Mouse (Mus musculus) urinary bladder, postnatal 36 days (tissue): ENCODE data around the gene Susd2.

ENCODE experiments used
- DNase-seq, 2 experiments: peaks; one replicate each; pipeline ENCODE4 v3.0.0; 2022; ENCODE audit warnings: low spot score in 2 of 2, mixed read lengths in 1 of 2

Susd2 gene

GRCm38 (mm10) chr10:75643741-75644343, at the start of gene Susd2:
Gene Susd2, minus strand, starts transcription at chr10:75644008.
- peak; percentile 32 to 52 for DNase-seq

- no peak for DNase-seq
These were observed 44.8 kb upstream of the Susd2 start for GRCm38 (mm10) chr10:75688598-75688997.

DNA sequence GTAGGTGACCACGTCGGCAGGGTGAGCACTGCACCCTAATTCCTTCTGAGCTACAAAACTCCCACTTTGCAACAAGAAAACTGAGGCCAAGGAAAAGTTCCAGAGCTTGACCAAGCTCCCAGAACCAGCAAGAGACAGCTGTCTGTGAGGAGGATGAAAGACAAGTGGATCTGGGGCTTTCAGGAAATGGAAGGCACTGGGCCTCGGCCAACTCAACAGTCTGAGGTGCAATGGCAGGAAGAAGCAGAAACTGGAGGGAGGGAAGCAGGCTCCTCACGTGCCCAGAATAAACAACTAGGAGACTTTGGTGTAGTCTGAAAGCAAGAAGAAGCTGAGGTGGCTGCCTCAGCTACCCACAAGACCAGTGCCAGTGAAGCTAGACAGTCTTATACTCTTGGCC, 42.9 kb upstream of the Susd2 start:
- DNase-seq: no peak

DNA sequence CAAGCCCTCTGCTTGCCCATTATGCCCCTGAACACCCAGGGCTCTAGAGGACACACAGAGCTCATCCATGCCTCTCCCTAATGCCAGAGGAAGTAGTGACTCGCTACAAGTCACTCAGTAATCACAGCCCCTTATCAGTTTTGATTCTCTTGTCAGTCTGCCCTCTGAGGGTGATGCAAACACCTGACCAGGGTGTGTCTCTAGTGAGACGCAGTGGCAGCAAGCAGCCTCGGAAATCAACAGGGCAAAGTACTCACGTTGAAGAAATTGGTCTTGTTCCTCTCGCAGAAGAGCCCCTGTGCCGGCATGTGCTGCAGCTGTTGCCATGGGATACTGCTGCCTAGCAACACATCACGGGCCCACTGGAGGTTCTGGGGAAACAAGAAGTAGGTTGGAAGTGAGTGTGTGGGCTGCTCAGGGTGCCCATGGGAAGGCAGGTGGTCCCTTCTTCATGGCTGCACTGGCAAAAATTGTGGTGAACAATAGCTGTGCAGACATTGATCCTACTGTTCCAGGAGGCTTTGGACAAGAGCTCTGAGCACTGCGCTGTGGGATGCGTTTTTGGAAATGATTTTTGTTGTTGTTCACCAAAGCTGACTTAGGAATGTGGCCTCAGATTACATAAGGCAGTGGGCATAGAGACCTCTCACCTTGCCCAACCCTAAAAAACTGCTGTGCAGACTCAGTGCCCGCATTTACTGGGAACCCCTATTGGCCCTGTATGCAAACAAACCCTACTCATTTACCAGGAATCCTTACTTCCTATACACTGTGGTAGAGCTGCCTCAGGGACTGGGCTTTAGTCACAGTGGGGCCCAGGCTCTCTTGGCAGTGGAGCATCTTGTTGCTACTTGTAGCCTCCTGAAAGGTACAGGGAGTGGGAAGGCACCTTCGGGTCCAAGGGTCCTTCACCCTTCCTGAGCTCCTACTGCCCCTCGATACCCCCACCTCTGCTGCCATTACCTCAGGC, 40.5 kb upstream of the Susd2 start:
- no peak for DNase-seq

- DNase-seq: no peak
These were observed 36.8 kb upstream of the Susd2 start for GRCm38 (mm10) chr10:75680574-75681001.

DNA sequence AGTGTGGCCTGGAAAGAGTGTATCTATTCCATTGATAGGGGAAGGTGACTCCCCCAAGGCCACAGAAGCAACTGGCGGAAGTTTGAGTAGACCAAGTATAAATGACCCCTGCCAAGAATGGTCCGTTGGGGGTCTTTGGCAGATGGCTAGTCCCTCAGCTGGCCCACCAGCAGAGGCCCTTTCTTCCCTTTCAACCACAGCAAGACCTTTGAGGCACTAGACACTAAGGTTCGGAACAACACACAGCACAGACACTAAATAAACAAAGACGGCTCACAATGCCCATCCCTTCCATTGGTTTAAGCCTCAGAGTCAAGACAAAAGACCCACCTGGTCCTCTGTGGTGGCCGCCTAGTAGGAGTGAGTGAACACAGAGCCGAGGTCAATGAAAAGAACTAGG, 35.4 kb upstream of the Susd2 start:
- DNase-seq: no peak

DNA sequence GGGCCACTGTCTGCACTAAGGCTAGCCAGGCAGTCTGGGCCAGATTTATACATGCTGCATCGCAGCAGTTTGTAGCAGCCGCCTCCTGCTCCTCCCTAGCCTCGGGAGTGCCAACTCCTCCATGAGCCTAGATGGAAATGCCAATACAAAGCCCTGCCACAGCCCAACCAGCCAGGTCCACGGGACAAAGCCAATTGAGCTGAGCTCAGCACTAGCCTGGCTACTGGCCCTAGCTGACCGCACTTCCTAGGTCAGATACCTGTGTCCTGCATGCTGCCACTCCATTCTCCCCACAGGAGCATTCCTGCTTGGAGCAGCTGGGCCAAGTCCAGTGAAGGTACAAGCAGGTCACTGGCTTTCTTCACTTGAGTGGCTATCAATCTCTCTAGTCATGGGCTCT, 34.2 kb upstream of the Susd2 start:
- no peak for DNase-seq

GRCm38 (mm10) chr10:75677571-75677970, 33.8 kb upstream of the Susd2 start:
- no peak for DNase-seq

GRCm38 (mm10) chr10:75676819-75677565, 33.2 kb upstream of the Susd2 start:
- DNase-seq: peak in 1 of 2 experiments; percentile 30

GRCm38 (mm10) chr10:75676286-75676685, 32.5 kb upstream of the Susd2 start:
- DNase-seq: no peak

- no peak for DNase-seq
These were observed 31.8 kb upstream of the Susd2 start for GRCm38 (mm10) chr10:75675594-75675993.

- no peak for DNase-seq
These were observed 26.1 kb upstream of the Susd2 start for GRCm38 (mm10) chr10:75669936-75670335.

GRCm38 (mm10) chr10:75667911-75668270, 24.1 kb upstream of the Susd2 start:
- peak; percentile 53 to 66 for DNase-seq

- peak; percentile 63 to 77 for DNase-seq
These were observed 23.5 kb upstream of the Susd2 start for GRCm38 (mm10) chr10:75667115-75667910.

DNA sequence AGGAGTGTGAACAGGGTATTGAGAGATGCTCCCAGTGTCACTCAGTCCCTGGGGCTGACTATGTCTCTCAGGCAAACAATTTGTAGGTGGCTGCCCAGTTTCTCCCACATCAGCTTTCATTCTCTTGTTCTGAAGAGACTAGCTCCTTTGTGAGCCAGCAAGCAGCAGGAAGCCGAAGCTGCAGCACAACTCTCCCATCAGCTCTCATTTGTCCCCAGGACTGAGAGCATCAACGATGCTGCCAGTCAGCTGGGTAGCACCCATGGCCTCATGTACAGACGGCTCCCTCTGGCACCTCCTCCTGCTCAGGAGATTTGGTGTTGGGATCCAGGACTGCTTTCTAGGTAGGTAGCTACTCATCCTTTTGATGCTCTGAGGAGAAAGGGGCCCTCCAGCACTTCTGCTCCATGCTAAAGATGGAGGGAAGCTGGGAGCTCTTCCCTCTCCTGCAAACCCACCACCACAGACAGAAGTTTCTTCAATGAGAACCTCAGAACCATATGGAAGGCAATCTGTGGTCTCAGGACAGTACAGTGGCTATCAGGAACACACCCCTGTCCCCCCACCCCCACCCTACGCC, 22.7 kb upstream of the Susd2 start:
- no peak for DNase-seq

DNA sequence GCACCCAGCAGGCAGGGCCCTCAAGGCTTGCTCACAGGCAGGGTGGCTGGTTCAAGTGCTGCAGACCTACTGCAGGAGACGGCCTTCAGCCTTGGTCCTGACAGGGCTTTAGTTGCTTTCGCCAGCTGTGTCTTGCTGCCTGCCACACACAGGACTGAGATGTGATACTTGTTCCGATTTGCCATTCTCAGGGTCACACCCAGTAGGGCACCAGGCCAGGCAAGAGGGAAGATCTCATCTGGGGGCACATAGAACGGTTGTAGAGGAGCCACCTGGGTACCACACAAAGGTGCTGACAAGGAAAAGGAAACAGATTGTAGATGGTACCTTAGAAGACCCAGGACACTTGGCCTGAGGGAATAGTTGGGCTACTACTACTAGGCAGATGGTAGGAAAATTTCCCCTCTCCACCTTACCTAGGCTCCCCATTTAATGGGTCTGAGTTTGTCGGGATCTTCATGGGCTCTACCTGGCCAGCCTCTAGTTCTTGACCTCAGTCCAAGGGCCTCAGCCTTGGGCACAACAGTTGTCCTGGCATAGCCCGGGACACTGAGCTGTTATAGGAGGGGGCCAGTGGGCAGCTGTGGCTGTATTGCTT, 21.0 kb upstream of the Susd2 start:
- no peak for DNase-seq

DNA sequence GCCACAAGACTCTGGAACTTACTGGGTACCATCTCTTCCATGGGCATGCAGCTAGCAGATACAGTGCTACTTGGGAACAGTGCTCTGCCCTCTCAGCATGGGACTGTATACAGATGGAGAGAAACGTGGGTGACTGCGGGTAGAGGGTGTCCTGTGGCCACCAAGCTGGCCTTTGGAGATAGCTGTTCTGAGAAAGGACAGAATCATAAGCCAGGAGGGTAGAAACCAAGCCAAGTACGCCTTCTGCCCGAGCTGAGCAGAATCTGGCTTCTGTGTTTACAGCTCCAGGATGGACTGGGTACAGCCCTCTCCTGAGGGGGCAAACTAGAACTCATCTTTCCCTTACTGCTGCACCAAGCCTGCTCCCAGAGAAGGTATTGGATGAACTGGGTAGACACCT, 18.8 kb upstream of the Susd2 start:
- DNase-seq: no peak

DNA sequence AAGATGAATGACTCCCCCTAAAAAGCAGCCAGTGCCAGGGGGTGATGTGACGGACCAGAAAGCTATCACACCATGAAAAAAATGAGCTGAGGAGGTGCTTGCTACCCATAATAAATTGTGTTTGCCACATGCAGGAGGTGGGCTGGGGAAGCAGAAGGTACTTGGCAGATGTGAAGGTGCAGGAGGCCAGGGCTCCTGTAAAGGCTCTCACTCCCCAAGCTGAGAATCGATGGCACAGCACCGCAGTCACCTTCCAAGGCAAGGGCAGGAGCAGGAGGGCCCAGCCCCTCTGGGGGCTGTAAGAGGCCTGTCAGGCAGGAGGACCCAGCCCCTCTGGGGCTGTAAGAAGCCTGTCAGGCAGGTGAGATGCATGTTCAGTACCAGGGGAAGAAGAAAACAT, 18.1 kb upstream of the Susd2 start:
- DNase-seq: no peak

DNA sequence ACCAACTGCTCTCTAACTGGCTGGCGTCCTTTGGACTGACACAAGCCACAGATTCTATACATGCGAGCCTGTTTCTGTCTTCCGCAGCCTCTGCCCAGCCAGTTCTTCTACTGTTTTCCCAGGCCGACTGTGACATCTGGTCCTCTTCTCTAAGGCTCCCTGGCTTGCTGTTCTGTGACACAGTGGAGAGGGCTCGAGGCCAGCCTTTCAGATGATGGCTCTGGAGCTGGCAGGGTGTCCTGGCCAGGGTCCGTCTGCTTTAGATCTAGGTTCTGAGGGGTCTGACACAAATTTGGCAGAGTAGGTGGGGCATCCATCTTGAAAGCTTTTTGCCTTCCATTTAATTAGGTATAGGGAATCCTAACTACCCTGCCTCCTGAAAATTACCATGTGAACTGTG, 17.6 kb upstream of the Susd2 start:
- no peak for DNase-seq

GRCm38 (mm10) chr10:75657772-75658171, 14.0 kb upstream of the Susd2 start:
- no peak for DNase-seq

GRCm38 (mm10) chr10:75657165-75657564, 13.4 kb upstream of the Susd2 start:
- DNase-seq: no peak
